Mouse (Mus musculus): ENCODE measurements around the gene Ncoa3. TPM values are rescaled to one million over a fixed set of nuclear protein-coding genes. Genes with fewer than 3 reads are reported as not detected.

Ncoa3 gene
- polyA plus RNA-seq, 1 experiment from 2014 or later: 14.4 TPM

DNA sequence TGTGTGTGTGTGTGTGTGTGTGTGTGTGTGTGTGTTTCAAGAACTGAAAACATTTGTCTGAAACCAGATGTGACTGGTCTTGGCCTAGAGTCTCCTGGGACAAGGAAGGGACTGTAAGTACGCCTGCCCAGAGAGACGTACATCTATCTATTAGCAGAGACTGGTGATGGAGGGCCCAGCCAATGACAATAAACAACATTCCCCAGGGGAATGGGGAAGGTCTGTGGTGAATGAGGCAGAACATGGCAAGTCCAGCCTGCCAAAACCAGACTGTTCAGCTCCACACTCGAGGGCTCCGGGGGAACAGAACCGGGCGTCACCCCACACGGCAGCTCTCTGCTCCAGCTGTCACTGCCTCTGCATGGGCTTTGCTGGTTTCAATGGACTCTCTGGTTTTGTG, 110.5 kb downstream of the Ncoa3 start:
- Histone ChIP-seq H3K4me1 (replicated peaks) (peaks cover 33% of the 10 kb centered on the region), H3K9ac (replicated peaks) (no peak overlapping the region), H3K9me3 (no peaks in the 10 kb centered on the region), H3K27me3 (no peaks in the 10 kb centered on the region), H3K4me2 (replicated peaks) (no peak overlapping the region), H3K27ac (peak overlapping the region; percentile 37; the same call in 1 of the 2 replicates), H3K4me3 (replicated peaks) (no peak overlapping the region), H3K36me3 (no peaks in the 10 kb centered on the region)
- no peak for ATAC-seq
- 79% methylated on average over 7 of the region's 7 CpGs for WGBS

DNA sequence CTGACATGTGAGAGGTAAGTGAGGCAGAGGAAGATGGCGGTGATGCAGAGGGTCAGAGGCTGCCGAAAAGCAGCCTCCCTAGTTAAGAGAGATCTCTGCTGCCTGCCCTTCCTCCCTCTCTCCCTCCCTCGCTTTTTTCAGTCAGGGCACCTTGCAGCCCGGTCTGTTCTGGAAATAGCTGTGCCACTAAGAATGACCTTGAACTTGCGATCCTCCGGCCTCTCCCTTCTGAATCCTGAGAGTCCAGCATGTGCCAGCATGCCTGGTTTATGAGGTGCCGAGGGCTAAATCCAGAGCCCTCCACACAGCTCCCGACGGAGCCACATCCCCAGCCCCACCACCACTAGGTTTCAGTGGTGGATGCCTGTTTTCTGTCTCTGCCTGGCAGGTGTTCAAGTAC, 113.5 kb downstream of the Ncoa3 start:
- no peak for ATAC-seq
- H3K27ac ChIP-seq: no peak overlapping the region
- H3K9ac ChIP-seq (replicated peaks): no peak overlapping the region
- H3K4me1 ChIP-seq (replicated peaks): peaks cover 27% of the 10 kb centered on the region
- no peaks in the 10 kb centered on the region for H3K27me3 ChIP-seq
- no peaks in the 10 kb centered on the region for H3K36me3 ChIP-seq
- H3K4me2 ChIP-seq (replicated peaks): no peak overlapping the region
- H3K9me3 ChIP-seq: no peaks in the 10 kb centered on the region
- WGBS: 91% methylated on average over 9 of the region's 9 CpGs
- H3K4me3 ChIP-seq (replicated peaks): no peak overlapping the region

DNA sequence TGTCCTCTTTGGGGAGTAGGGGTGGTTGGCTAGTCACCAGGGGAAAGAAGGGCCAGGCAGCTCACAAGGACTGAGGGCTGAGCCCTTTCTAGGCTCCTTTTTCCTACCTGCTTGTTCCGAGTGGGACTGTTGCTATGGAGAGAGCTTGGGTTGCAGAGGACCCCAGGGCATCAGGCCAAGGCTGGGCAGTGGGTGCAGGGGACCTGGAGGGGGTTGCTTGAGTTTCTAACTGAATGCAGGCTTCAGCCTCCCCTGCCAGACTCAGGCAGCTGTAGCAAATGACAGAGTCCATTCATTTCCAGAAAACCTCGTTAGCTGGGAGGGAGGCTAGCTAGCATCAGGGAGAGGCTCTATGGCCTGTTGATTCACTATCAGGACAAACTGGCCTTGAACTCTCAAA, 114.2 kb downstream of the Ncoa3 start:
- peaks cover 27% of the 10 kb centered on the region for H3K4me1 ChIP-seq (replicated peaks)
- H3K27ac ChIP-seq: no peak overlapping the region

DNA sequence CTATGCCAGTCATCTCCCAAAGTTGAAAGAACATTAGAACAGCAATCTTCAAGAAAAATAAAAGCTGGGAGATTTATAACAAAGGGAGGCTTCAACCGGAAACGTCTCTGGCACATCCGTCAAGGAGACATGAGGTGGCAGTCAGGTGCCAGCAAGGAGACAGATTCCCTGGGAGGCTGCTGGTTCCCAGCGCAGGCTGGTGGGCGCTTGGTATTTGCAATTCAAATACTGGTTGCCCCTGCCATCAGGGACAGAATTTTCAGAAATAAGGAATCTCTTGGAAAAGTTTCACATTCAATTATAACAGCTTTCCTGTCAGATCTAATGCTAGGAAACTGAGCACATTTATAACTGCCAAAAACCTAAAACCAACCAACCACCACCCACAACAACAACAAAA, 115.5 kb downstream of the Ncoa3 start:
- no peaks in the 10 kb centered on the region for H3K27me3 ChIP-seq
- 0 out of 2 replicates have a peak, but pooled peaks cover 1% of the 10 kb centered on the region for H3K36me3 ChIP-seq
- H3K27ac ChIP-seq: no peak overlapping the region
- WGBS: 71% methylated on average over 5 of the region's 5 CpGs
- peaks cover 38% of the 10 kb centered on the region for H3K4me1 ChIP-seq (replicated peaks)
- no peak overlapping the region for H3K9ac ChIP-seq (replicated peaks)
- no peak overlapping the region for H3K4me3 ChIP-seq (replicated peaks)
- no peak for ATAC-seq
- no peaks in the 10 kb centered on the region for H3K9me3 ChIP-seq
- no peak overlapping the region for H3K4me2 ChIP-seq (replicated peaks)

More for the DNA sequence above, 114.2 kb downstream of the Ncoa3 start:
- no peak for ATAC-seq
- no peak overlapping the region for H3K9ac ChIP-seq (replicated peaks)
- WGBS: 59% methylated on average over 2 of the region's 2 CpGs
- no peak overlapping the region for H3K4me3 ChIP-seq (replicated peaks)
- H3K9me3 ChIP-seq: no peaks in the 10 kb centered on the region
- no peak overlapping the region for H3K4me2 ChIP-seq (replicated peaks)
- no peaks in the 10 kb centered on the region for H3K27me3 ChIP-seq
- H3K36me3 ChIP-seq: no peaks in the 10 kb centered on the region

DNA sequence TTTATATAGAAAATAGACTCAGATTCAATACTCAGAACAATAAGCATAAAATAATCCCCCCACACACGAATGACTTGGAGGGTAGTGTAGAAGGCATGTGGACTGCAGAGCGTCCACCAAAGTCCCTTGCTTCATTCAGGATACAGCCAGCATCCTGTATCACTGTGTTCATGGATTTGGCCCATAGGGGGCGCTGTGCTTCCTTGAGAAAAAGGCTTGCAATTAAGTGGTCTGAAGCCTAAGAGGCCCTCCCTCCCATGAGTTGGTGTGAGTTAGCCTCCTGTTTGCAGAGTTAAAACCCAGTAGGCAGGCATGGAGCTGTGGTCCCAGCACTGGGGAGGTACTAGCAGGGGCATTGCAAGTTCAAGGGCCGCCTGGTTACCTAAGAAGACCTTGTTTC, 115.9 kb downstream of the Ncoa3 start:
- H3K36me3 ChIP-seq: 0 out of 2 replicates have a peak, but pooled peaks cover 5% of the 10 kb centered on the region

DNA sequence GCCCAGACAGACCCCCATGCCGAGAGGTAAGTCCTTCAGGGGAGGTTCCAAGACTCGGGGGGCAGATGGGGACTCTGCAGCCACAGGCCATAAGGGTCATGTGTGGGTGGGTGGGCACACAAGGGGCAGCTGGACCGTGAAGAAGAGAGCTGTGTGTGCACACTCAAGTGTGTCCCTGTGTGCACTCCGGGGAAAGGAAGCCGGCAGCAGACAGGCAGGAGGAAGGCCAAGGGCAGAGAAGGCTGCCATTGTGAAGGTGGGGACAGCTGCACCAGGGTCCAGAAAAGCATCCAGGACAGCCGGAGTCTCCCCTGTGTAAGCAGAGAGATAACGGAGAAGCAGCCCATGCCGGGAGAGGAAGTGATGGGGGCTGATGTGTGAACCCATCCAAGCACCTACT, 118.3 kb downstream of the Ncoa3 start:
- WGBS: 70% methylated on average over 8 of the region's 8 CpGs
- no peaks in the 10 kb centered on the region for H3K9me3 ChIP-seq
- no peak overlapping the region for H3K27ac ChIP-seq
- no peak for ATAC-seq
- H3K9ac ChIP-seq (replicated peaks): no peak overlapping the region
- peaks cover 12% of the 10 kb centered on the region for H3K36me3 ChIP-seq
- peaks cover 27% of the 10 kb centered on the region for H3K4me1 ChIP-seq (replicated peaks)
- no peak overlapping the region for H3K4me2 ChIP-seq (replicated peaks)
- H3K4me3 ChIP-seq (replicated peaks): no peak overlapping the region
- no peaks in the 10 kb centered on the region for H3K27me3 ChIP-seq

More for the DNA sequence above, 115.9 kb downstream of the Ncoa3 start:
- 24% methylated on average over 4 of the region's 4 CpGs for WGBS
- Histone ChIP-seq H3K4me2 (replicated peaks) (no peak overlapping the region), H3K9ac (replicated peaks) (no peak overlapping the region), H3K27ac (no peak overlapping the region), H3K27me3 (no peaks in the 10 kb centered on the region), H3K9me3 (no peaks in the 10 kb centered on the region), H3K4me3 (replicated peaks) (no peak overlapping the region), H3K4me1 (replicated peaks) (peaks cover 35% of the 10 kb centered on the region)
- no peak for ATAC-seq

DNA sequence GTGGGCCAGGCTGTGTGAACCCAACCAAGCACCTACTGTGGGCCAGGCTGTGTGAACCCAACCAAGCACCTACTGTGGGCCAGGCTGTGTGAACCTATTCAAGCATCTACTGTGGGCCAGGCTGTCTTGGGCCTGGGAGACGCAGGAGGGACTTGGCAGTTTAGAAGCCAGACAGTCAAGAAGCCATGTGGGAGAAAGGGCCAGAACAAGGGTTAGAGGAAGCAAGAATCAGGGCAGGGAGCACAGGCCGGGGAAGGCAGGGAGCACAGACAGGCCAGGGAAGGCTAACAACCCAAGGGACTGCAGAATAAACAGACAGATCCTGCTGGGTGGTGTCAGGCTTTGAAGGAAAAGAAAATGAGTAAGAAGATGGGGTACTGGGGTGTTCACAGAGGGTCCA, 118.8 kb downstream of the Ncoa3 start:
- Histone ChIP-seq H3K27ac (no peak overlapping the region), H3K4me2 (replicated peaks) (no peak overlapping the region), H3K4me3 (replicated peaks) (no peak overlapping the region), H3K4me1 (replicated peaks) (peaks cover 27% of the 10 kb centered on the region), H3K36me3 (peaks cover 17% of the 10 kb centered on the region), H3K9me3 (no peaks in the 10 kb centered on the region), H3K9ac (replicated peaks) (no peak overlapping the region), H3K27me3 (no peaks in the 10 kb centered on the region)
- 86% methylated on average over 2 of the region's 2 CpGs for whole genome bisulfite sequencing
- ATAC-seq: no peak

DNA sequence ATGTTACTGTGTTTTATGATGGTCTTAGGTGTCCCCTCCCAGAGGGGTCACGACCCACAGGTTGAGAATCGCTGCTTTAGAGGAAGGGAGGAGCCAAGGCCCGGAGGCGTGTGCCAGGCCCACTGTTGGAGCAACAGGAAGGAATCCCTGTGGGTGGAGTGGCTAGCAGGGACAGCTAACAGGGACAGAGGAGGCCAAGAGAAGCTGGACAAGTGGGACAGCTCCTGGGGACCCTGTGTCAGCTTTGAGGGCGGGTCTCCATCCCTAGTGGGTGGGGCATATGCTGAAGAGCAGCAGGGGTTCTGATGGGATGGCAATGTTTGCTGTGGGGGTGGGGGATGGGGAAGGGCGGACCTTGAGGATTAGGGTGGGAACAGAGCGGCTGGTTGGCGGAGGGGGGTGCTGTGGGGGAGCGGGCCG, 119.4 kb downstream of the Ncoa3 start:
- Histone ChIP-seq H3K36me3 (peaks cover 23% of the 10 kb centered on the region), H3K4me1 (replicated peaks) (peaks cover 22% of the 10 kb centered on the region), H3K9me3 (no peaks in the 10 kb centered on the region), H3K27me3 (no peaks in the 10 kb centered on the region), H3K27ac (no peak overlapping the region), H3K4me2 (replicated peaks) (no peak overlapping the region), H3K9ac (replicated peaks) (no peak overlapping the region), H3K4me3 (replicated peaks) (no peak overlapping the region)
- ATAC-seq: peak; percentile 49; the same call in 1 of the 2 replicates
- WGBS: 35% methylated on average over 10 of the region's 10 CpGs

DNA sequence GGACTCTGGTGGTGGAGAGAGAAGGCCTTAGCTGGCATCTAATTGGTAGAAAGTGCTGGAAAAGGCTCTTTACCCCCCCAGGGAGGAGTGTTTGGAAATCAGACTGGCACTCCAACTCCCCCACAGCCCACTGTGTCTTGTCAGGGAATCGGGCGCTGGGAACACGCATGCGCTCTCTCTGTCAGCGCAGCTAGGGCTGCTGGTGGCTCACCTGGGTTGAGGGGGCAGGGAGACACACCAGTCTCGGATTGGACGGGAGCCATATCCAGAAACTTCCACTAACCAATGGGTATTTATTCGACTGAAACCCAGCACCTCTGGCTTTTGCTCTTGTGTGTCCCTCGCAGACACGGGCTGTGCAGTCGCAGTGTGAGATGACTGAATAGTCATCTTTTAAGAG, 120.5 kb downstream of the Ncoa3 start:
- 95% methylated on average over 11 of the region's 11 CpGs for WGBS
- no peak for ATAC-seq
- no peak overlapping the region for H3K4me2 ChIP-seq (replicated peaks)
- H3K27me3 ChIP-seq: no peaks in the 10 kb centered on the region
- H3K36me3 ChIP-seq: peaks cover 26% of the 10 kb centered on the region
- no peak overlapping the region for H3K4me3 ChIP-seq (replicated peaks)
- no peak overlapping the region for H3K27ac ChIP-seq
- peaks cover 15% of the 10 kb centered on the region for H3K4me1 ChIP-seq (replicated peaks)
- no peak overlapping the region for H3K9ac ChIP-seq (replicated peaks)
- H3K9me3 ChIP-seq: no peaks in the 10 kb centered on the region

DNA sequence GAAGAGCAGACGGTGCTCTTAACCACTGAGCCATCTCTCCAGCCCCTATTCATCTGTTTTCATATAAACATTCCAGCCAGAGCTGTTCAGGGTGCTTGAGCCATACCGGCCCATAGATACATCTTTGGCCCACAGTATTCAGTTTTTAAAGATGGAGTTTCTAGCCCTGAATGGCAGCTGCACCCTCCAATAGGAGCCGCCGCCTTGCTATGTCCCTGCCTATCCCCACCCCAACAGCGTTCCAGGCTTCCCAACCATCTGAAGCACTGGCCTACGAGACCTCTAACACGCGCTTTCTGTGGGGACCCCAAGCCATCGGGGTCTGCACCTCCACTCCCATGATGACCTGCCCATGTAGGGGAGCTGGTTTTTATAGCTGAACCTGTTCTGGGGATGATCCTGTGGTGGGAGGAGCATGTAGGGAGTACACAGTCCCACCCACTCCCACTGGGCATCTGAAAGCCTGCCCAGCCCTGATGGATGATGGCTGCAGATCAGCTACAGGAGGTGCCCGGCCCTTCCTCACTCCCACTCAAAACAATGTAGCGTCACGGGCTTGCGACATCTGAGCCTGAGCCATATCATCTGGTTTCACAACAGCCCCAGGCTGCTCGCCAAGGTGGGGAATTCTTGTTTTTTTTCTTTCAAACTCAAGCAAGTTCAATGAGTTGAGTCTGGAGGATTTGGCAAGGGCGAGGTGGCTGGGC, 123.3 kb downstream of the Ncoa3 start:
- Histone ChIP-seq H3K27ac (no peak overlapping the region), H3K9me3 (no peaks in the 10 kb centered on the region), H3K27me3 (no peaks in the 10 kb centered on the region), H3K9ac (replicated peaks) (no peak overlapping the region), H3K4me1 (replicated peaks) (peaks cover 14% of the 10 kb centered on the region), H3K36me3 (peaks cover 26% of the 10 kb centered on the region), H3K4me3 (replicated peaks) (no peak overlapping the region), H3K4me2 (replicated peaks) (no peak overlapping the region)
- WGBS: 94% methylated on average over 15 of the region's 15 CpGs
- no peak for ATAC-seq

DNA sequence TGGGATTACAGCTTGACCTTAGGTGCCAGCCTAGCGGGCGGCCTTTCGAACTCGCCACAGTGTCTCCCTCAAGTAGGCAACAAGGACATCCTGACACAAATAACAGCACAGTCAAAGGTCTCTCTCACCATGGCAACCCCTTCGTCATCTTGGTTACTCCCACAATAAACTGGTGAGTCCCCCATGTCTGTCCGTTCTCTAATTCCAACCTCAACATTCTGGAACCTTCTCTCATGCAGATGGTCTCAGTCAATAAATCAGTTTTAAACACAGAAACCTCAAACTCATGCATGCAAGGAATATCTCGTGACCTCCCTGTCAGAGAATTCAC, 123.8 kb downstream of the Ncoa3 start:
- Histone ChIP-seq H3K4me2 (replicated peaks) (no peak overlapping the region), H3K36me3 (peaks cover 26% of the 10 kb centered on the region), H3K9me3 (no peaks in the 10 kb centered on the region), H3K27ac (no peak overlapping the region), H3K9ac (replicated peaks) (no peak overlapping the region), H3K4me1 (replicated peaks) (peaks cover 14% of the 10 kb centered on the region), H3K27me3 (no peaks in the 10 kb centered on the region), H3K4me3 (replicated peaks) (no peak overlapping the region)
- ATAC-seq: no peak
- WGBS: 92% methylated on average over 7 of the region's 7 CpGs

DNA sequence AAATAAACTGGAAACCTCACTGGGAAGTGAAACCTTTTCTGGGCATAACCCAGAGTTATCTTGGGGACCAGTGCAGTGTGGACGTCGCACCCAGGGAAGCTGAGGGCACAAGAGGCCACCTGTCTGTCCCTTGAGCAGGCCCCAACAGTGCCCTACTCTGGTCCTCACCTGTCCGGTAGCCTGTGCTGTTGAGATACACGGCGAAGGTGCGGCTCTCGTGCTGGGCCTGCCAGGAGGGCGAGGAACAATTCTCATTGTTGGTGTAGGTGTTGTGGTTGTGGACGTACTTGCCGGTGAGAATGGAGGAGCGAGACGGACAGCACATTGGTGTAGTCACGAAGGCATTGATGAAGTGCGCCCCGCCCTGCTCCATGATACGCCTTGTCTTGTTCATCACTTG, 124.3 kb downstream of the Ncoa3 start:
- Histone ChIP-seq H3K9me3 (no peaks in the 10 kb centered on the region), H3K9ac (replicated peaks) (no peak overlapping the region), H3K27ac (no peak overlapping the region), H3K4me2 (replicated peaks) (no peak overlapping the region), H3K4me3 (replicated peaks) (no peak overlapping the region), H3K36me3 (peaks cover 26% of the 10 kb centered on the region), H3K4me1 (replicated peaks) (peaks cover 13% of the 10 kb centered on the region), H3K27me3 (no peaks in the 10 kb centered on the region)
- 97% methylated on average over 16 of the region's 16 CpGs for WGBS
- no peak for ATAC-seq

DNA sequence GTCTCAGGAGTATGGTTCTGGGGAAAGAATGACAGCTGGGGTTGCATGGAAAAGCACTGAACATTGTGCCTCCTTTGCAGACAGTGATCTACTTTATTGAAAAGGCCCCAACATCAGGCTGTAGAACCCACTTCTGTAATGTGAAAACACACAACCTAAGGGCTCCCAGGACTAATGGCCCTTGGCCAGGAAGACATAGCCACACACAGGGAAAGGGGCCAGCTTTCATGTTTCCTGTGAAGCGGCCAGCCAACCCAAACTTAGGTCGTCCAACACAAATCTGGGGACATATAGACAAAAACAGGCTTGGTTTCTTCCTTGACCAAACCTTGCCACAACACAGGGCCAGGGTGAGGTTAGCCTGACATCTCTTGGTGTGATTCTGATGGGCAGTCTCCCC, 127.6 kb downstream of the Ncoa3 start:
- 89% methylated on average over 2 of the region's 2 CpGs for WGBS
- Histone ChIP-seq H3K27ac (no peak overlapping the region), H3K9me3 (no peaks in the 10 kb centered on the region)

More for the DNA sequence above, 127.6 kb downstream of the Ncoa3 start:
- no peak overlapping the region for H3K9ac ChIP-seq (replicated peaks)
- no peak overlapping the region for H3K4me2 ChIP-seq (replicated peaks)
- no peaks in the 10 kb centered on the region for H3K4me1 ChIP-seq (replicated peaks)
- peaks cover 21% of the 10 kb centered on the region for H3K36me3 ChIP-seq
- no peaks in the 10 kb centered on the region for H3K27me3 ChIP-seq
- no peak overlapping the region for H3K4me3 ChIP-seq (replicated peaks)
- ATAC-seq: no peak

Measured in midbrain, embryonic 13.5 days (tissue).